Mouse (Mus musculus): ENCODE results near the gene Eif3d.
"Not testable (repeated sequence)": the region's sequence is repeated elsewhere in the genome, so short reads cannot be mapped to it uniquely, and the experiment has no call there.

Gene Eif3d

GRCm38 (mm10) chr15:77970470-77971292 is at the start of gene Eif3d:
Gene Eif3d (minus strand): TSS chr15:77970813.
- DNase-seq (ENCODE audit: low spot score) = peak; percentile 98

- no peak for DNase-seq (ENCODE audit: low spot score)
Observed at GRCm38 (mm10) chr15:78014046-78014445, 43.4 kb upstream of the Eif3d start.

DNA sequence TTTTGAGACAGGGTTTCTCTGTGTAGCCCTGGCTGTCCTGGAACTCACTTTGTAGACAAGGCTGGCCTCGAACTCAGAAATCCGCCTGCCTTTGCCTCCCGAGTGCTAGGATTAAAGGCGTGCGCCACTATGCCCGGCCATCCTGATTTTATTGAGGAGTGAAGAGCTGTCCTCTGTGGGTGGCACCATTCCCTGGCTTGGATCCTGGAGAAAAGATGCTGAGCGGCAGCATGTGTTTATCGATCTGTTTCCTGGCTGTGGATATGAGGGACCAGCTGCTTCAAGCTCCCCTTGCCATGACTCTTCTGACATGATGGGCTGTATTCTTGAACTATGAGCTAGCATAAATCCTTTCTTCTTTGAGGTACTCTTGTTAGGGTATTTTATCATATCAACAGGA is 37.6 kb upstream of the Eif3d start:
- DNase-seq (ENCODE audit: low spot score) = not testable (repeated sequence)

DNA sequence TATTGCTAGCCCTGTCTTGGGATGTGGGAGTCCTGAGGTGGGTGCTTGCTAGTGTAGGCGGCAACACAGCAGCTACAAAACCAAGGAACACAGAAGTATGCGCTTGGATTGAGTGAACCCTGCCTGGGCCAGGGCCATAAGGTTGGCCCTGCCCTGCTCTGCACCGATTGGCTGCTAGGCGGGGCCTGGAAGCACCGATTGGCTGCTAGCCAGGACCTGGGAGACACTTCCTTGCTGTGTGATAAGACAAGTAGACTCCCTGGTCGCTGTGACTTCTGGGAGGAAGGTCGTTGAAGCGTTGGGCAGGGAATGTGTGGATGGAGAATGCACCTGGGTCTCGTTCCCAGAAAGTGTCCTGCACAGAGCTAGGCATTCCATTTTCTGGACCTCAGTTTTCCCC is 33.3 kb upstream of the Eif3d start:
- DNase-seq (ENCODE audit: low spot score) = peak; percentile 14

- no peak for DNase-seq (ENCODE audit: low spot score)
Observed at GRCm38 (mm10) chr15:78001400-78001799, 30.8 kb upstream of the Eif3d start.

- no peak for DNase-seq (ENCODE audit: low spot score)
Observed at GRCm38 (mm10) chr15:77988541-77988940, 17.9 kb upstream of the Eif3d start.

DNA sequence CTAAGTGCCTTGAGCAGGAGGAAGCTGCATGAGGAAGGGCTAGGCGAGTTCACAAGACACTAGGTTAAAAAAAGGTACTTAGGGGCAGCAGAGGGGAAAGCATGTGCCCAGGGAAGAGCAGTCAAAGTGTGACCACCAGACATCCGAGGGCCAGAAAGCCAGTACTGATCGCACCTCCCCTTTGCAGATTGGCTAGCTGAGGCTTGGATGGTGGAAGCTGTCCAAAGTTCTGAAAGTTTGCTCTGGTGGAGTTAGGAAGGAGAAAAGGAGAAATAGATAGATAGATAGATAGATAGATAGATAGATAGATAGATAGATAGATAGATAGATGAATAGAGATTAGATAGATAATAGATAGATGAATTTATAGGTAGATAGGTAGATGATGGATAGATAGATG is 12.8 kb upstream of the Eif3d start:
- DNase-seq (ENCODE audit: low spot score) = no peak

- peak; percentile 38 for DNase-seq (ENCODE audit: low spot score)
Observed at GRCm38 (mm10) chr15:77982195-77982939, 11.8 kb upstream of the Eif3d start.

DNA sequence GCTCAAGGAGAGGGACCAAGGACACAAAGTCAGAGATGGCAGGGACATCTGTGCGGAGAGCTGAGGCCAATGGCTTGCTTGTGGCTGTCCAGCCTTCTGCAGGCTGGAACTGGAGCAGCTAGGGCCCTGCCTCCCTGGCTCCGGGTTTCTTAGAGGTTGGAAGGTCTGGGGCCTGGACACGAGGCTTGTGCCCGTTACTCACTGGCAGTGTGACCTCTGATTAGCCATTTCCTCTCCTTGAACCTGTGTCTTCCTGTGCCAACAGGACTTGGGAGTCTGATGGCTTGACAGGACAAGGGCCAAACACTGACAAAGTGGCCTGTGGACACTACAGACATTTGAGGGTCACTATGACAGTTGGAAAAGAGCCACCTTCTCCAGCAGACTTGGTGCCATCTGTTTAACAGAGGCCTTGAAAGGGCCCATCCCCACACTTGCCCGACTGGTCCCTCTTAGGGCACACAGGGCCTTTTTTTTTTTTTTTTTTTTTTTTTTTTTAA is 10.6 kb upstream of the Eif3d start:
- no peak for DNase-seq (ENCODE audit: low spot score)

DNA sequence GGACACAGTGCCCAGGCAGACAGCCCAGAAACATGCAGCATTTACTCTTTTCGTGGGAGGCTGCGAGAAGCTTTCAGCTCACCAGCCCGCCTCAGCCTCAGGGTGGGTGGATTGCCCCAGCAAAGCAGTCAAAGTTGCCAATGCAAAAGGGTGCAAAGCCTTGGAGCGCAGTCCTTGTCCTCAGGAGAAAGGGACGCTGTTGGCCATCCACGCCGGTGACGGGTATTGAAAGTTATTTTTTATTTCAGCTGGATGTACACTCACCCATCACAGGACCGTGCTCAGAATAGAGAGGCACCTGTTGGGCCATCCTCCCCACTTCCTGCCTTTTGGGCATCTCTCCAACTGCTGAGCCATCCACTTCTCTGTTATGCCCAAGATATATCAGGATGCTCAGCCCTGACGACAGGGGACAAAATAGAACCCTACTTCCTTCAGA is 8.8 kb upstream of the Eif3d start:
- DNase-seq (ENCODE audit: low spot score) = no peak

GRCm38 (mm10) chr15:77977663-77978062 is 7.0 kb upstream of the Eif3d start:
- DNase-seq (ENCODE audit: low spot score) = peak; percentile 11

DNA sequence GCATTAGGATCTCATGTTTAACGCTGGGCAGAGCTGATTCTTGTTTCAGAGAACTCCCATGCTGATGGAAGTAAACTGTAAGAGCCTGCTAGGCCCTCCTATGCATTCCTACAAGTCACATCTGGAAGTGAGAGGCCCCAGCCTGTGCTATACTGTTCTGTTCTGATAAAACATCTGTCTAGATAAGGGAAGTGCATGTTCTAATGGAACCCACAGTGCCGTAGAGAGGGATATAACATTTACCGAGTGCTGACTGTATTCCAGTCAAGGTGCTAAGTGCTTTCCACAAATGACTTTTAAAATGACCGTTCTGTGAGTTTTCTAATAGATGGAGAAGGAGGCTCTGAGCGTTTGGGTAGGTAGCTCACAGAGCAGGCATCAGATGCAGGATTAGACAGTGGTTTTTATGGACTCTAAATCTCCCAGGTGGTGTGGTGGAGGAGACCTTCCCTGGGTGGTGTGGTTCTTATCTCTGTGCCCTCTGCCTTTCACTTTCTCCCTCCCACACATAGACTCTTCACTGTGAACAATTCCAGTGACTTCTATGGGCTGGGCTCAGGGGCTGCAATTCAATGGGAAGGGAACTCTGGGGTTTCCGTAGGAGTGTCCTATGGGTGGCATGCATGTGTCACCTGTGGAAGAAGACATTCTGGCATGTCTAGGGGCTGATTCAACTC is 3.7 kb upstream of the Eif3d start:
- no peak for DNase-seq (ENCODE audit: low spot score)

GRCm38 (mm10) chr15:77969940-77970469 is 608 bp downstream of the Eif3d start:
- no peak for DNase-seq (ENCODE audit: low spot score)

DNA sequence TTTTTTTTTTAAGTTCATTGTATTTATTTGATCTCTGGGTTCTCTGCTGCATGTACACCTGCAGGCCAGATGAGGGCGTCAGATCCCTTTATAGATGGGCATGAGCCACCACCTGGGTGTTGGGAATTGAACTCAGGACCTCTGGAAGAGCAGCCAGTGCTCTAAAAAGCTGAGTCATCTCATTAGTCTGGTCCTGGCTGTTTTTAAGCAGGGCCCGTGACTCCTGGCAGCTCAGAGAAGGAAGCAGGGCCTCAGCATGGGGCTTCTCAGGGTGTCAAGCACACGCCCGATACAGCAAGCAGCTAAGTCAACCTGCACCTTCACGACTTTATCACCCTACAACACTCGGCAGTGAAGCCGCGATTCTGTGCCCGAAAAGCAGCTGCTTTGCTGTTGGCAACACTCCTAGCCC is 5.5 kb downstream of the Eif3d start:
- DNase-seq (ENCODE audit: low spot score) = no peak

GRCm38 (mm10) chr15:77962447-77962846 is 8.2 kb downstream of the Eif3d start:
- DNase-seq (ENCODE audit: low spot score) = no peak

GRCm38 (mm10) chr15:77960693-77961092 is 9.9 kb downstream of the Eif3d start:
- DNase-seq (ENCODE audit: low spot score) = no peak

GRCm38 (mm10) chr15:77958071-77958470 is 12.5 kb downstream of the Eif3d start:
- no peak for DNase-seq (ENCODE audit: low spot score)

GRCm38 (mm10) chr15:77957625-77958024 is 13.0 kb downstream of the Eif3d start:
- DNase-seq (ENCODE audit: low spot score) = no peak

DNA sequence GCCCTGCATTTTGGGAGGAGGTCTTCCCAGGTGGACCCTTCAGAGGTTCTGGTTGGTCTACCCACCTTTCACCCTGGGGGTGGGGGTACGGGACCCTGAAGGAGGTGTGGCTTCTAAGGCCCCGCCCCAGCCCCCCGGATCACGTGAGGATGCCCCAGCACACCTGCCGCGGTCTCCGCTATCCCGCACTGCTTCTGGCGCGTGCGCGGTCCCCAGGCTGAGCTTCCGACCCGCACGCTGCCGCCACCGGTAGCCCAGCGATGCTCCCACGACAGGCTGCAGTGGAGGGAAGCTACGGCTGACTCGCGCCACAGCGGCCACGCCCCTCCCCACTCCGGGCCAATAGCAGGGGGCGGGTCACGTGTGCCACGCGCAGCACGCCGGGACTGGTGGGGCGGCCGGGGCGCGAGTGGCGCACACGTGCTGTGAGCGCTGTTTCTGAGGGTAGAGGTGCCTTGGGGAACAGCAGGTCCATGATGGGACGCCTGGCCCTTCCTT is 14.2 kb downstream of the Eif3d start, which contains the start of gene Foxred2:
Foxred2 (minus strand) TSS at position 319 of the 498 bp plus-strand sequence.
- DNase-seq (ENCODE audit: low spot score) = peak; percentile 73

DNA sequence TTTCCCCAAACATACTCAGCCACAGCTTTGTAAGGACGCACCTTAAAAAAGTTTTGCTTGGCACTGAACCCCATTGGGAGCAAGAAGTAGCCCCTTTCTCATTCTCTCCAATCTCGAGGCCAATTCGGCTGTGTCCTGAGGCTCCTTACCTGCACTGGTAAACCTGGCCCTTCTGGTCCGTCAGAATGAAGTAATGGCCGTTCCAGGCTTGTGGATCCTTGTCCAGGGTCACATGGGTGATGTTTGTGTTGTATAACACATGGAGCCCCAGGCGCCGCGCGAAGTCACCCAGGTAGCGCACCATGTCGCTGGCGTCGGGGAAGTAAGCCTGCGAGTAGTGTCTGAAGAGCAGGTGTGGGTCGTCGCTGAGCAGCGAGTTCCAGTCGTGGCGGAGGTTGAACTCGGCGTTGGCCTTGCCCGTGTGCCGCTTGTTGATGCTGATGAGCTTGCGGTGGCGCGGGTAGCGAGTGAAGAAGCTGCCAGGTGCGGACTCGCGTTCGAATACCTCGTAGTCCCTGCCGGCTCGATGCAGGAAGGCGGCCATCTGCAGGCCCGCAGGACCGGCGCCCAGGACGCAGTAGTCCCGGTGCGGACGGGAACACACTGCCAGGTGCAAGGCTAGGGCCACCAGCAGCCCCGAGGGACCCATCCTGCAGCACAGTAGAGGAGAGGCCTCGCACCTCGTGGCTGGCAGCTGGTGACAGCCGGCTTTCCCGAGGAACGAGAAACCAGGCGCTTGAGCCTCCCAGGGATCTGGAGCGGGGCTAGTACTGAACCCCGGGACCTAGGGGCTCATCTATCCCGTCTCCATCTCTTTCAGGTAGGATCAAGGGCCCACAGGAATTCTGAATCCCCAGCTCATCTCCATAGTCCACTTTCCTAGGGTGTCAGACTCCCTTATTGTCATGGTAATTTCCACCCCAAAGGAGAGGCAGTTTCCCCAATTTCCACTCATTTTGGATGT is 14.9 kb downstream of the Eif3d start:
- DNase-seq (ENCODE audit: low spot score) = no peak

DNA sequence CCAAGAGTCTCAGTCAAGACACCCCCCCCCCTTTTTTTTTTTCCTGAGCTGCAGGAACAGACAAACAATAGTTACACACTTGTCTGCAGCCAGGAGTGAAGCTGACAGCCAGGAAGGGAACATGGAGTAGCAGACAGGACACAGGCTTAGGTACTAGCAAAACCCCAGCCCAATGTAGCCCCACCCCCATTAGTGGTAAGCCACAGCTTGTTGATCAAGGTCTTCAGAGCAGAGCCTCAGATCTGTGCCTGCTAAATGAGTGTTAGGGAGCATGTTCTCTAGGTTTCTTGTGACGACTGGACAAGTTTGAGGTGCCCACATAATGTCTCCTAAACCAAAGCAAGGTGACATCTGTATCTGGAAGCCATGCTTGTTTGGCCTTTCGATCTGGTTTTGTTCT is 16.3 kb downstream of the Eif3d start:
- DNase-seq (ENCODE audit: low spot score) = no peak
